Mouse (Mus musculus) lung, postnatal 4 days (tissue): ENCODE measurements at regions not wholly inside any gene's neighbourhood (a gene's known extent, or its start where the extent isn't known, plus 50 kb on each side); places are given as distances from the start of the nearest gene placed in this dataset.

ENCODE experiments used
- DNase-seq, 2 experiments: peaks; one replicate each; pipeline ENCODE4 v3.0.0; 2021

GRCm38 (mm10) chr2:12034323-12034585, 256.6 kb downstream of the Ankrd16 start:
- no peak for DNase-seq

- DNase-seq: no peak
Measured at GRCm38 (mm10) chr2:12049386-12049785, 252.3 kb downstream of the Itga8 start.

- DNase-seq: no peak
Measured at GRCm38 (mm10) chr2:12049972-12050371, 251.8 kb downstream of the Itga8 start.

- no peak for DNase-seq
Measured at GRCm38 (mm10) chr2:12053404-12054164, 248.1 kb downstream of the Itga8 start.

GRCm38 (mm10) chr2:12054165-12054500, 247.6 kb downstream of the Itga8 start:
- no peak for DNase-seq
